Mouse (Mus musculus) urinary bladder, postnatal 4 days (tissue): Measurements from ENCODE around the gene Ucn3.
A peak's percentile ranks its signal among the peaks of the same experiment; 100 is the strongest.
"Not testable (repeated sequence)": the region's sequence is repeated elsewhere in the genome, so short reads cannot be mapped to it uniquely, and the experiment has no call there.

ENCODE experiments used
- DNase-seq, 2 experiments: peaks; one replicate each; pipeline ENCODE4 v3.0.0; 2021 to 2022; ENCODE audit warnings: low spot score in 2 of 2

Gene Ucn3

DNA sequence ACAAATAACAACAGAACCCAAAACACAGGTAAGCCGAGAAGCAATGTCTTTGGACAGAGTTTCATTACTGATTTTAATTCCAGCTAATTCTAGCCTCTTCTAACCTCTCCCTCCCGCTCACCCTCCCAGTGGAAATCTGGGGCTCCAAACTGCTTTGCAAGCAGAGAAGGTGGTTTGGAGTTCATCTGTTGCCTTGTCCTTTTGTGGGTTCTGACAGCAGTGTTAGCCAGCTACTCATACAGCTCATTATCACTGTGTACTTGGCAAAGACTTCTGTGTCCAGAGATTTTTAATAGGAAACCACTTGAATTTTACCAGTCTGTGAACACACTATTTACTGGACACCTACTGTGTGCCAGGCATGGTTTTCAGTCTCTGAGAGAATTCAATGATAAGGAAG lies at the start of gene Ucn3:
Ucn3 (minus strand) TSS at position 101 of the 400 bp plus-strand sequence.
- no peak for DNase-seq

DNA sequence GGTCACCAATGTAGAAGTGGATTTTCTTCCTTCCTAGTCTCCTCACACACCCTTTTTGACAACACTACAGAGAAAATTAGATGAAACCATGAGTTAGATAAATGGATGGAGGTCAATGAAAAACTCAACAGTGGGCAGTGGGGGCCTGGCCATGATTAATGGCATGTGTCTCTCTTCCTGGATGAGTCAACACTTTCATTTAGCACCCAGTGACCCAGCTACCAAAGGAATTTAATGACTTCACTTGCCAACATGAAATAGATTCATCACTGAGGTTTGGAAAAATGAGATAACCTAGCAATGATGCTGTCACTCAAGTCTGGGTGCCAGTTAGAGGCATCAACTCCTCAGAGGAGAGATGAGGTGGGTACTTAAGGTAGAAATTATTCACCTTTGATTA lies 46.9 kb upstream of the Ucn3 start:
- DNase-seq = no peak

DNA sequence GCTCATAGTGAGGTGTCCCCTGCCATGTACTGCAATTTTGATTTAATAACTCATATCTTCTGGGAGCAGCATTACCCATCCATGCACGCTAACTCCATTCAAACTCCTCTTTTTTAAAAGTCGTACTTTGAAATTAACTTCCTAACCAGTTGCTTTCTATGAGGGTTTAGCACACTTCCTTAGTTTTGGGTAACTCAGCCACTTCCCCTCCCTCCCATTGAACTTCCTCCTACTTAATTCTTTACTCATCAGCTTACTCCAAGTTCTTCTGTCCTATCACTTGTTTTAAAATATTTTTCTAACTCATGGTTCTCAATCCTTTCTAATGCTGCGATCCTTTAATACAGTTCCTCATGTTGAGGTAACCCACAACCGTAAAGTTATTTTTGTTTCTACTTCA lies 23.7 kb upstream of the Ucn3 start:
- DNase-seq = no peak

DNA sequence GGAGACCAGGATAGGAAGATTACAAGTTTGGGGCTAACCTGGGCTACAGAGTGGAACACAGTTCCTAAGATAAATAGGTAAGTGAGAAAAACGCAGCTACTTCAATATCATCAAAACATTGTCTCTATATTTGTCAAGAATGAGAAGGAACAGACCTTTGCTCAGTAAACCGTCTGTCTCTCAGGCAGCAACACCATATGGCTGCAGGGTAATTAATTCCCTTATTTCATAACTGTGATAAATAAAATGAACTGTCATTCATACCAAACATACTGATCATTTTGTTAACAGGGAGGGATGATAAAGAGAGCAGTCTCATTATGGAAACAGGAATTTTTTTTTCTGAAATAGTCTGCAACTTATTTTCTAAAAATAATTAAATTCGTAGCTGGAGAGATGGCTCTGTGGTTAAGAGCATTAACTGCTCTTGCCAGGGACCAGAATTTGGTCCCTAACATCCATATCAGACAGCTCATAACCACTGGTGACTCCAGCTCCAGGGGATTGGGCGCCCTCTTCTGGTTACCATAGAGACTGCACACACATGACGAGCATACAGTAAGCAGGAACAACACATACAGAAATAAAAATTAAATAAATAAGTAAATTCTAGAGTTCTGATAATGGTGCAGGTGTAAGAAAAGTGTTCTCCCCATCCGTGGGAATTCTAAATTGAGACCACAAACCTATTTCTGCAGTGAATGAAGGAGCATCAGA lies 6.2 kb upstream of the Ucn3 start:
- DNase-seq = no peak

DNA sequence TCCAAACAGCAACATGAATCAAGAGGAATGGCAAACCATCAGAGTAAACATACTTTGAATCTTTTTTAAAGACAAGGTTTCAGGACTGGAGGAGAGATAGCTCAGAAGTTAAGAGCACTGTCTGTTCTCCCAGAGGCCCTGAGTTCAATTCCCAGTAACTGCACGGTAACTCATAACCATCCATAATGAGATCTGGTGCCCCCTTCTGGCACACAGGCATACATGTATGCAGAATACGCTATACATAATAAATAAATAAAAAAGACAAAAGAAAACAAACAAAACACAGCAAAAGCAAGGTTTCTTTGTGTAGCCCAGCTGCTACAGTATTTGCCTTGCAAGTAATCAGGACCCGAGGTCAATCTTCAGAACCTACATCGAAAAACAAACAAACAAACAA lies 4.3 kb upstream of the Ucn3 start:
- no peak for DNase-seq

DNA sequence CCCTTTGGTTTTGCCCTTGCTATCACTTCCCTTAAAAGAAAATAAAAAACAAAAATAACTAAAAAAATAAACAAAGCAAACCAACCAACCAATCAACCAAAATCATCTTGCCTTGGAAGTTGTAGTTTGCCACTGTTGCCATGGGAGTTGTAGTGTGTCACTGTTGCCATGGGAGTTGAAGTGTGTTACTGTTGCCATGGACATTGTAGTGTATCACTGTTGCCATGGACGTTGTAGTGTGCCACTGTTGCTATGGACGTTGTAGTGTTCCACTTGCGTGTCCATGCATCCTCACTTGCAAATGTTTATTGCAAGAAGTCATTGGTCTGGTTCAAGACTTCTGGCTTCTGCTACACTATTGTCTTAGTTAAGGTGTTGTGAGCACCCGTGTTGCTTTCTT lies 2.1 kb upstream of the Ucn3 start:
- DNase-seq = no peak

DNA sequence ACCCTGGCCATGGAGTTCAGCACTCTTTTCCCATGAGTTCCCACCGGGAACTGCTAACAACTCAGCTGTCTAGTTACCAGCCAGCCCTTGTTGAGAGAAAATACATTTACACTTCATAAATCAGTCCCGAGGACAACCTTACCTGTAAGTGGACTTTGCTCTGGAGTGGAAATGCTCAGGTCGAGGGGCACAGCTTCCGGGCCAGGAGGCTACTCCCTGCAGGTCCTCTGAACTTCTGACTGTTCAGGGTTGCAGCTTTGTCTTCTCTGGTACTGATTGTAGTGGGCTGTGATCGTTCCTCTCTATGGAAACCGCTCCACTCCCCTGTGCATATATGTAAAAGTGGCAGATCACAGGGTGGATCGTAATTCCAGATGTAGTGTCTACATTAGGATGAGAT lies 450 bp downstream of the Ucn3 start:
- DNase-seq = no peak

DNA sequence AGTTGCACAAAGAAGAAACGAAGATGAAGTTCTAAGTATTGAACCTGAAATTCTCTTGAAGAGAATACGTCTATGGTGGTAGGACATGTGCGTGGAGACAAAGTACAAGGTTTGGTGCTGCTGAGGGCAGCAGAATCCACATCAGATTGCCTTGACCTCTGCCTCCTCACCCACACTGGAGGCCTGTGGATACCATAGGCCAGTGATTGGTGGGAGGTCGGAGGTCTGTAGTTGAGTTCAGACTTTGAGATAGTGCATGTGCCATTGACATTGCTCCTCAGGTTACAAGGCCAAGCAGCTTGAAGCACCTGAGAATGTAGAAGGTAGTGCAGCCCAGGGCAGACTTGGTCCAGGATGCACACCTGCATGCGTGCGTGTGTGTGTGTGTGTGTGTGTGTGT lies 19.1 kb downstream of the Ucn3 start:
- no peak for DNase-seq

DNA sequence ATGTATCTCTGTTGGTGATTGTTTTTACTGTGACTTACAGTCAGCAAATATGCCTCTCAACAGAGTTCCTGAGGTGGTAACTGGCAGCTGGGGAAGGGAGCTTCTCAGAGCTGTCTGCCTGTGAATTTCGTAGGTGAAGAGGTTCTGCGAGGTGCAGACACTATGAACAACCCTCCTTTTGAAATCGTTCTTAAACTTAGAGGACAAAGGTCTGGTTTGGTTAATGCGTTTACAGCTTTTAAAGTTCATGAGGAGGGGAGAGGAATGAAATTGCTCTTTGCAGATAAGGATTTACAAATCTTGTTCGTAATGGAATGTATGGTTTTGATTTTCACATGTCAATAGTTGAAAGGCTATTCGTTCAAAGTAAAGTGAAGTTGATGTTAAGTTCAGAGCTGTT lies 19.5 kb downstream of the Ucn3 start:
- no peak for DNase-seq

DNA sequence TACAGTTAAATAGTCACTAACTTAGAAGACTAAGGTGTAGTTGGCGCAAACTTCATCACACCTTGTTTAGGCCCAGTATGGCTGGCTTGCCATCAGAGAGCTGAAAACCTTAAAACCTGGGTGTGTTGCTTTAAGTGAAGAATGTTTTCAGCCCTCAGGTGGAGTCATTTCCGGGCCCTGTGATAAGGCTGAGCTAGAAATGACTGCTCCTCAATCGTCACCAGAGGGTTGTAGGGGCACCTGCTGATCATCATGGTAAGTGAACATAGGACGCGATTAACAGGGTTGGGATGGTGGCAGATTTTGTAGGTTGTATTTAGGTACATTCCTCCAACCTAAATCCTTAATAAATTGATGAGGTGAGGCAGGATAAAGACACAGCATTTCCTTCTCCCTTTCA lies 20.7 kb downstream of the Ucn3 start:
- no peak for DNase-seq

DNA sequence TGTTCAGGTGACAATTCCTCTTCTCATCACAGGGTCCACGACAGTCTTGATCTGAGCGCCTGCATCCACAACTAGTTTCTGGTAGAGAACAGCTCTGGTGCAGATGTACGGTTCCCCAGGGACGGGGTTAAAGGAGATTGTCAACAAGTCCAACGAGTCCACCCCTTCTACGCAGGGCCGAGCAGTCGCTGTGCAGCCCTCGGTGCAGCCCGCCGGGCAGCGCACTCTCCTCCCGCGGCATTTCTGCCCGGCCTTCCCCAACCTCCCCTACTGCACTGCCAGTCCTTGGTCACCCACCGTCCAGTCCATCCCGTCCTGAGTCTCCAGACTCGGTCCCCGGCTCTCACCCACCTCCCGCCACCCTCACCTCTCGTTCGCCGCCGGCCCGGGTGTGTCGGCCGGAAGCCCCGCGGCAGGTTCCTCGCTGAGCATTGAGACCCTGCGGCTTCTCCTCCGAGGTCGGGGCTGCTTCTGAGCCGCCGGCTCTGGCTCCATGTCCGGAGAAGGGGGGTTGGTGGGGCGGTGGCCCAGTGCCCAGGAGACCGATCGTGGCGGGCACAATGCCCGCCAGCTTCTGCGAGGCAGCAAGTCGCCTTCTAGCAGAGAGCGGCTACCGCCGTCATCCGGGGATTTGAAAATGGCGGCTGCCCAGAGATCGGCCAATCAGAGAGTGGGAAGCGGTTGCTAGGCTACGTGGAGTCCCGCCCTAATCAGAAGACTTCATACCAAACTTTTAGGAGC lies 27.4 kb downstream of the Ucn3 start, which contains the start of the genes Net1 and Tubal3:
Net1 (minus strand) TSS at position 650 of the 741 bp plus-strand sequence.
Tubal3 (plus strand) TSS at position 704 of the 741 bp plus-strand sequence.
- DNase-seq = peak; percentile 83 to 89

DNA sequence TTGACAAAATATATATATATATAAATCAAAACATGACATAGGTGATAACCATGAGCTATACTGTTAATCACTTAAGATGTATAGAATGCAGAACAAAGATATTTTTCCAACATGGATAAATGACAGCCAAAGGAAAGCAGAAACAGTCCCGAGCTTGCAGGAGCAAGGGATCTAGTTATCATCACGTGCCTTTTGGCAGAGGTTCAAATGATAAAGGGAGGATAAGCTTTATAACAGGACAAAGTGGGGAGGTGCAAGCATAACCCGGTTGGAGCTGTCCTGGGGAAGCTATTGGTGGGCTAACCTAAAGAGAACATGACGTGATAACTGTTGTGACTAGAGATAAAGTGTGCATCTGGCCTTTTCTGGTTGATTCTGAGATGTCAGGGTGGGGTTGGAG lies 31.6 kb downstream of the Ucn3 start:
- DNase-seq = no peak

DNA sequence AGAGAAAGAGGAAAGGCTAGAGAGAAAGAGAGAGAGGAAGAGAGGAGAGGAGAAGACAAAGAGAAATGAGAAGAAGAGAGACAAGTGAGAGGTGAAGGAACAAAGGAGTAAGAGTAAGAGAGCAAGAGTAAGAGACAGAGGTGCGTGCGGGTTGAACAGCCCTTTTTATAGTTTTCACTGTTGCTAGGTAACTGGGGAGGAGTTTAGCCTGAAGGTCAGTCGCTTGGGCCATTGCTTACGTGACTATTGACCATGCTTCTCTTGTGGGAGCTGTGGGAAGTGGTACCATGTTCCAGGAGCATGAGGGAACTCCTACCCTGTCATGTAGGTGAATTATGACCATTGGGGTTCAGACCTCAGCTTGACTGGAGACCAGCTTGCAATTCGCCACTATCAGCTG lies 34.8 kb downstream of the Ucn3 start:
- DNase-seq = no peak

DNA sequence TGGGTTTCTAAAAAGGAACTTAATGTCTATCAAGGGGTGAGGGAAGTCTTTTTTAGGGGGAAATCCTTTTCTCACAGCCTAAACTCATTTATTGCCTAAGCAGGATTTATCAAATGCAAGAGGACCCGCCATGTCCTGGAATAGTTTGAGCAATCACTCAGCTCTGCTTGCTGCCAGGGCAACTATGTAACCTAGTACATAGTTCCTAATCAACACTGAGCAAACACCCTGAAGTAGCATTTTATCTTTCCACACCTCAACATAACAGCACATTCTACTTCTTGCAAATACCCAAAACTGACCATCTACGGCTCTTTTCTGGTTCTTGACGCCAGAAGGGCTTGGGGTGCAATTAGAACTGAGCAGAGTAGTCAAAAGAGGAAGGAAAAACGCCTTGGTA lies 36.9 kb downstream of the Ucn3 start:
- DNase-seq = no peak

DNA sequence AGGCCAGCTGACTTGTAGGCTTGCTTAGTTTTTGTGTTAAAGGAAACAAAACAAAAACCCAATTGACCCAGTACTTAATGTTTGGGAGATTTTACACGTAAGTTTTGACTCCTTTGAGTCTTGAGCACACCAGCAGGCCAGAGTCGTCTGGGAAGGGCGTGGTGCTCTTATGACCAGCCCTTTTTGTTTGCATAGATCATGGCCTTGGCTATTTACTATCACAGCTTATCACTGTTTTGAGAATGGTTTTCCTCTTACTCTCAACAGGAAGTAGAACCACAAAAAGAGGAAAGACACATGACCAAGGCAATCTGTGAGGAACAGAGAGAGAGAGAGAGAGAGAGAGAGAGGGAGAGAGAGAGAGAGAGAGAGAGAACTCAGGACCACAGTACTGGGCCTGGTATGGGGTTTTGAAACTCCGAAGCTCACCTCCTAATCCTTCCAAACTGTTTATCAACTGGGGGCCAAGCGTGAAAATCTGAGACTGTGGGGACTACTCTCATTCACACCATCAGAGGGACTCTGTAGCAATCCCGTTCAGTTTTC lies 37.9 kb downstream of the Ucn3 start:
- DNase-seq = no peak

DNA sequence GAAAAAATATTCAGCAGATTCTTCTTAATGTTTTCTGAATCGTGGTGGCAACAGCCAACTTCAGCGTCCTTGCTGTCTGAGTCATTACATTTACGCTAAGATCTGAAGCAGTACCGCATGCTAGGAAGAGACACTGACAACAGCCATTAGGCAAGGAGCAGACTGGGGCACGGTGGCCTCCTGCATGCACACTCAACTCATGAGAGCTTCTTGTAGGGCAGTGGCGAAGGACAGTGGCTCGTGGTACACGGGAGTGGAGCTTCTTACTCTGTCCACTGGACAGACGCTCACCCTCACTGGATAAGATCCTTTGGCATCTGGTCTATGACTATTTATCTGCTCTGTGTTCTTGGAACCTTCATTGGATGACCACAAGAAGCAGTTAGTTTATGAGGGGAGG lies 45.8 kb downstream of the Ucn3 start:
- DNase-seq = peak in 1 of 2 experiments; percentile 56

DNA sequence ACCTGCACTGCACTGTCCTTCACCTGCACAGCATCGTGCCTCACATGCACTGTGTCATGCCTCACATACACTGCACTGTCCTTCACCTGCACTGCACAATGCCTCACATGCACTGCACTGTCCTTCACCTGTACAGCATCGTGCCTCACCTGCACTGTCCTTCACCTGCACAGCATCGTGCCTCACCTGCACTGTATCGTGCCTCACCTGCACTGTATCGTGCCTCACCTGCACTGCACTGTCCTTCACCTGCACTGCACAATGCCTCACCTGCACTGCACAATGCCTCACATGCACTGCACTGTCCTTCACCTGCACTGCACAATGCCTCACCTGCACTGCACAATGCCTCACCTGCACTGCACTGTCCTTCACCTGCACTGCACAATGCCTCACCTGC lies 46.9 kb downstream of the Ucn3 start:
- not testable (repeated sequence) for DNase-seq

DNA sequence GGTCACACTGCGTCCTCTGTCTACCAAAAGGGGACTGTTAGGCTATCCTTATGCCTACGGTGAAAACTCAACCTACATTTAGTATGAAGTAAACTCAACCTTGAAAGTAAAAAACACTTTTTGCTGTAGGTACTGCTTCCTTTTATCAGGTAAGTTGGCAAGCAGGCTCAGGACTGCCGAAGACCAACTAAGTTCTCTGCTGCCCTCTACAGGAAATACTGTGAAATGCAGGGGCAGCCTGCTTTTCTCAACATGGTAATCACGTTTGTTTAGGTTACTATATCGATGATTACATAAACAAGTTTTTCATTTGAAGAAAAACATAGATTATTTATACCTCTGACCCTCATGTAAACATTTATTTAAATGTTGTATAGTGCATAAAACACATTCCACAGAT lies 48.2 kb downstream of the Ucn3 start:
- peak in 1 of 2 experiments; percentile 73 for DNase-seq

DNA sequence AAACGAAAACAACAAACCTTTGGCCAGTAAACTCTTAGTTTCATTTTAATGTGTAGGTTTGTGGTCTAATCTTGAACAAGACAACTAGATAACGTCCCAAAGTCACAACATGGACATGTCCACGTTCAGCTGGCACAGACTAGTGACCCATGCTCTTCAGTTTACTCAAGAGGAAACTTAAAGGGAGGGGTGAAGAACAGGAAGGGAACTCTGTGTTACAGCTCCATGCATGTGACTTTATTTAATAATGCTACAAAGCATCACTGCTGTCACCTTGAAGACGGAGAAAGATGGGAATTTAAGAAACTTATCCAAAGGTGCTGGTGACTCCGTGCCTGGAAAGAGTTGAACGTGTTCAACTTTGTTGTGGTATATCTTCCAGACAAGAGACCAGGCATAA lies 49.1 kb downstream of the Ucn3 start:
- no peak for DNase-seq

DNA sequence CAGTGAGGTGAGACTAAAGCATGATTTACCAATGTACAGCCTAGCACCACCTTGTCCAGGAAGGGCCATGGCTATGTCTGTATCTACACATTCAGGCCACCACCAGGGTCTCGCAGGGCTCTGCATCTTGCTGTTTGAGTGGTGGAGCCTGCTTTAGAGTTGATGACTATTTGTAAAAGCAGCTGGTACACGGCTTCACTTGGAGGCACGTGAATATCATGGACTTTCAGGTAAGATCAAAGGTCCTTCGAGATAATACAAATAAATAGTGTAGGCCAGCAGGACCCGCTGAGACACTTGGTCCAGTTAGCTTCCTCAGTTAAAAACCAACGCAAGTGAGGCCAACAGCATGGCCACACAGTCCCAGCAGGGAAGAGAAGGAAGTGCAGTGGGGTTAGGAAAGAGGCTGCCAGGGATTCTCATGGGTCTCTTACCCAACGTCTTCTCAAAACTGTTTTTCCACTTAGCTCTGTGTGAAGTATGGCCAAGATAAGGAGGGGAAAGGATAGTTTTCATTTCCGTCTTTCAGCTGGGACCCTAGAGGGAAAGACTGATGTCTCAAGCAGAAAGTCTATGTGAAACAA lies 49.7 kb downstream of the Ucn3 start:
- DNase-seq = no peak

DNA sequence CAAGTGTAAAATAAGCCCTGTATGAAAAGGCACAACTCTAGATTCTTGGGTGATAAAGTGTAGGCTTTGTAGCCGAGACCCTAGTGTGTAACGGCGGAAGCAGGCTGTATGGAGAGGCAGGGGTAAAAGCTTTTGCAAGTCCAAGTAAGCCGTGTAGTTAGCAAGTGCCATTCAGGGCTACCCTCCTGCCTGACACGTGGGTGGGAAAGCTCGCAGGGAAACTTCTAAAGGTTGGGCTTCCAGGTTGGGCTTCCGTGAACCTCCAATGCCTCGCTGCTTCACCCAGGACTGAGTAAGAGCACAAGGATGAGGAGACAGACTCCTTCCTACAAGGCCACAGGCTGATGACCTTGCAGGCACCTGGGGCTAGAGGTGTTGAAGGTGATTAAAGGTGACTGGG lies 50.6 kb downstream of the Ucn3 start:
- DNase-seq = no peak

DNA sequence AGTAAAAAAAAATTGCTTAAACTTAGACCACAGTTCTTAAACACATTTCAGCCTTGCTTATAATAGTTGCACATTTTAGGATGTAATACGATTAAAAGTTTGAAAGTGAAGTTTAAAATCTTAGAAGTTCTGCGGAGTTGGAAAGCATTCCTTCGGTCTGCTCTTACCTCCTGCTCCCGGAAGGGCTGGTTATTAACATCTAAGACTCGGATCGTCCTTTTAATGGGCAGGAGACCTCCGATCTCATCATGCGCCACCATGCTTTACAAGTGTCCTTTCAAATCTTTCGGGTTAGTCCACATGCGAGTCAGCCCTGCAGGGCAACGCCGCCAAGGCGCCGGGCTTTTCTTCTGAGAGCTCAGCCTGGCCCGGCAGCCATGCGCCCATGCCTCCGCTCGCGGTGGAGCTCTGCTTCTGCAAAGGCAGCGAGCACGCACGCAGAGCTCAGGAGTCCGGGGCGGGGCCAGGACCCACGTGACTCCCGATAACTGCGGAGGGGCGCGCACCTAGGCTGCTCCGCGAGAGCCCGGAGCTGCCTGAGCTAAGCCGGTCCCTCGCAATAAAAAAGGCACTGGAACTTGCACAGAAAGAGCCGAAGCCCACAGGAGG lies 51.9 kb downstream of the Ucn3 start:
- DNase-seq = peak; percentile 81 to 90
